Mouse (Mus musculus) midbrain, postnatal 0 days (tissue): ENCODE data around the gene Zkscan2. TPM values are rescaled to one million over a fixed set of nuclear protein-coding genes. Genes with fewer than 3 reads are reported as not detected.

Experiments used
- ATAC-seq: fragments of 200-750 bp; cut with Nextera tagmentation; 2 replicates; pipeline ENCODE4 v1.8.0; 2017; ENCODE audit warnings: moderate number of reproducible peaks, mild to moderate bottlenecking, moderate TSS enrichment, moderate library complexity; ENCODE audit not compliant: low FRiP score
- DNase-seq: peaks from one replicate; pipeline ENCODE4 v3.0.0-alpha.2; 2015; ENCODE audit warnings: low spot score
- H3K27ac ChIP-seq: fragments of 300-500 bp; sonication (generic); 2 replicates; pipeline ENCODE4 v1.5.1; 2014; ENCODE audit warnings: low read depth, mild to moderate bottlenecking, low read length, mixed read lengths
- H3K27me3 ChIP-seq: fragments of 300-500 bp; sonication (generic); 2 replicates; pipeline ENCODE4 v1.6.1; 2014; ENCODE audit warnings: low read length, control low read depth, mixed read lengths; ENCODE audit not compliant: insufficient read depth
- H3K36me3 ChIP-seq: fragments of 300-500 bp; sonication (generic); 2 replicates; pipeline ENCODE4 v1.6.1; 2014; ENCODE audit warnings: low read length, control low read depth, mixed read lengths; ENCODE audit not compliant: insufficient read depth
- H3K4me1 ChIP-seq: fragments of 300-500 bp; sonication (generic); 2 replicates; pipeline ENCODE4 v1.6.1; 2014; ENCODE audit warnings: mild to moderate bottlenecking, control low read depth, antibody characterized with exemption, low read length, mixed read lengths; ENCODE audit not compliant: insufficient read depth
- H3K4me2 ChIP-seq: fragments of 300-500 bp; sonication (generic); 2 replicates; pipeline ENCODE4 v1.6.1; 2014; ENCODE audit warnings: low read depth, mild to moderate bottlenecking, low read length, mixed read lengths; ENCODE audit not compliant: poor library complexity, severe bottlenecking
- H3K4me3 ChIP-seq: fragments of 300-500 bp; sonication (generic); 2 replicates; pipeline ENCODE4 v1.5.1; 2014; ENCODE audit warnings: low read depth, mild to moderate bottlenecking, low read length, moderate library complexity
- H3K9ac ChIP-seq: fragments of 300-500 bp; sonication (generic); replicated peaks from 2 replicates; pipeline ENCODE4 v1.6.1; 2014; ENCODE audit warnings: mild to moderate bottlenecking, low read length, moderate library complexity, mixed read lengths; ENCODE audit not compliant: poor library complexity, severe bottlenecking
- H3K9me3 ChIP-seq: fragments of 300-500 bp; sonication (generic); 2 replicates; pipeline ENCODE4 v1.6.1; 2016; ENCODE audit warnings: low read length, control low read depth
- CTCF ChIP-seq: IDR thresholded peaks from 2 replicates; pipeline ENCODE4 v1.5.1; 2016; ENCODE audit warnings: antibody characterized with exemption, mild to moderate bottlenecking
- WGBS: fragments of 180-500 bp; shearing (Covaris S2); extraction: QIAGEN DNeasy Blood & Tissue Kit; methylation state at CpG from one replicate; pipeline ENCODE4 v1.1.7; 2014; 5-methylcytosine and 5-hydroxymethylcytosine counted together
- polyA plus RNA-seq: library from polyadenylated mRNA; unstranded; fragments of >200 nt; fragmentation: Nextera tagmentation; extraction: Ambion mirVana; gene quantifications from 2 replicates; pipeline ENCODE4 v1.2.1, GENCODE M21; 2015
- total RNA-seq: library from RNA; depleted of rRNA; stranded (reverse); fragments of >200 nt; gene quantifications from 2 replicates; pipeline ENCODE4 v1.2.3, GENCODE M21; 2014

Gene Zkscan2
- total and polyA plus RNA-seq, 2 experiments from 2014 or later, result 11.2 to 21.1 TPM

GRCm38 (mm10) chr7:123452551-123452950 lies 47.7 kb downstream of the Zkscan2 start:
- H3K4me2 ChIP-seq, result no peak overlapping the region
- no peaks in the 10 kb centered on the region for H3K27me3 ChIP-seq
- no peak for DNase-seq
- H3K9me3 ChIP-seq, result no peaks in the 10 kb centered on the region
- no peak for TF ChIP-seq CTCF
- no peak overlapping the region for H3K27ac ChIP-seq
- no peaks in the 10 kb centered on the region for H3K36me3 ChIP-seq
- 73% methylated on average over 6 of the region's 6 CpGs for WGBS
- no peak overlapping the region for H3K4me3 ChIP-seq
- no peaks in the 10 kb centered on the region for H3K4me1 ChIP-seq
- ATAC-seq, result no peak
- no peak overlapping the region for H3K9ac ChIP-seq

- Histone ChIP-seq H3K4me2 (no peak overlapping the region), H3K4me3 (no peak overlapping the region), H3K36me3 (no peaks in the 10 kb centered on the region), H3K9me3 (no peaks in the 10 kb centered on the region), H3K27ac (no peak overlapping the region), H3K9ac (no peak overlapping the region), H3K4me1 (no peaks in the 10 kb centered on the region), H3K27me3 (no peaks in the 10 kb centered on the region)
- TF ChIP-seq CTCF, result no peak
- ATAC-seq, result no peak
- DNase-seq, result no peak
- 94% methylated on average over 2 of the region's 2 CpGs for WGBS
Measured at GRCm38 (mm10) chr7:123450515-123450914, 49.7 kb downstream of the Zkscan2 start.

- Histone ChIP-seq H3K9ac (no peak overlapping the region), H3K9me3 (no peaks in the 10 kb centered on the region), H3K4me2 (no peak overlapping the region), H3K4me3 (no peak overlapping the region), H3K27me3 (no peaks in the 10 kb centered on the region), H3K36me3 (no peaks in the 10 kb centered on the region), H3K27ac (no peak overlapping the region), H3K4me1 (no peaks in the 10 kb centered on the region)
- DNase-seq (no peak), ATAC-seq (no peak)
- WGBS, result 69% methylated on average over 10 of the region's 10 CpGs
- no peak for TF ChIP-seq CTCF
Measured at GRCm38 (mm10) chr7:123449676-123450075, 50.6 kb downstream of the Zkscan2 start.

GRCm38 (mm10) chr7:123448794-123449193 lies 51.5 kb downstream of the Zkscan2 start:
- ATAC-seq (no peak), DNase-seq (no peak)
- TF ChIP-seq CTCF, result no peak
- Histone ChIP-seq H3K36me3 (no peaks in the 10 kb centered on the region), H3K4me3 (no peak overlapping the region), H3K9me3 (no peaks in the 10 kb centered on the region), H3K27me3 (no peaks in the 10 kb centered on the region), H3K9ac (no peak overlapping the region), H3K27ac (no peak overlapping the region), H3K4me2 (no peak overlapping the region), H3K4me1 (no peaks in the 10 kb centered on the region)
- 94% methylated on average over 2 of the region's 2 CpGs for WGBS

GRCm38 (mm10) chr7:123442079-123442478 lies 58.2 kb downstream of the Zkscan2 start:
- no peak overlapping the region for H3K4me2 ChIP-seq
- no peak for DNase-seq
- no peak overlapping the region for H3K27ac ChIP-seq
- H3K36me3 ChIP-seq, result no peaks in the 10 kb centered on the region
- no peak overlapping the region for H3K4me3 ChIP-seq
- H3K27me3 ChIP-seq, result no peaks in the 10 kb centered on the region
- ATAC-seq, result no peak
- no peak overlapping the region for H3K9ac ChIP-seq
- 0 out of 2 replicates have a peak, but pooled peaks cover 3% of the 10 kb centered on the region for H3K9me3 ChIP-seq
- TF ChIP-seq CTCF, result no peak
- 76% methylated on average over 1 of the region's 1 CpGs for WGBS
- no peaks in the 10 kb centered on the region for H3K4me1 ChIP-seq

GRCm38 (mm10) chr7:123431206-123431605 lies 69.0 kb downstream of the Zkscan2 start:
- H3K27me3 ChIP-seq, result no peaks in the 10 kb centered on the region
- H3K4me1 ChIP-seq, result no peaks in the 10 kb centered on the region
- no peak for TF ChIP-seq CTCF
- ATAC-seq, result no peak
- no peak overlapping the region for H3K27ac ChIP-seq
- H3K9ac ChIP-seq, result 0 out of 2 replicates have a peak overlapping the region, but pooled peaks have one; percentile 13
- DNase-seq, result no peak
- H3K4me2 ChIP-seq, result no peak overlapping the region
- no peak overlapping the region for H3K4me3 ChIP-seq
- H3K9me3 ChIP-seq, result no peaks in the 10 kb centered on the region
- H3K36me3 ChIP-seq, result peaks cover 15% of the 10 kb centered on the region
- WGBS, result 49% methylated on average over 4 of the region's 4 CpGs

- no peak for ATAC-seq
- H3K27ac ChIP-seq, result no peak overlapping the region
- no peak for TF ChIP-seq CTCF
- H3K9ac ChIP-seq, result no peak overlapping the region
- no peaks in the 10 kb centered on the region for H3K9me3 ChIP-seq
- WGBS, result 88% methylated on average over 4 of the region's 4 CpGs
- H3K4me3 ChIP-seq, result no peak overlapping the region
- no peaks in the 10 kb centered on the region for H3K27me3 ChIP-seq
- peaks cover 18% of the 10 kb centered on the region for H3K36me3 ChIP-seq
- no peaks in the 10 kb centered on the region for H3K4me1 ChIP-seq
- no peak overlapping the region for H3K4me2 ChIP-seq
- DNase-seq, result no peak
Measured at GRCm38 (mm10) chr7:123430411-123430705, 69.9 kb downstream of the Zkscan2 start.
